Mouse (Mus musculus) T-helper 1 cell (primary cell): ENCODE measurements around the gene Ascc3.

Experiments
- in situ Hi-C: fragments of 300-600 bp; cut with MboI, MseI; formaldehyde crosslinking; loops from one replicate; pipeline ENCODE4 v1.15.1; 2025; ENCODE audit warnings: high pct_unique_total_duplicates

Ascc3 gene

DNA sequence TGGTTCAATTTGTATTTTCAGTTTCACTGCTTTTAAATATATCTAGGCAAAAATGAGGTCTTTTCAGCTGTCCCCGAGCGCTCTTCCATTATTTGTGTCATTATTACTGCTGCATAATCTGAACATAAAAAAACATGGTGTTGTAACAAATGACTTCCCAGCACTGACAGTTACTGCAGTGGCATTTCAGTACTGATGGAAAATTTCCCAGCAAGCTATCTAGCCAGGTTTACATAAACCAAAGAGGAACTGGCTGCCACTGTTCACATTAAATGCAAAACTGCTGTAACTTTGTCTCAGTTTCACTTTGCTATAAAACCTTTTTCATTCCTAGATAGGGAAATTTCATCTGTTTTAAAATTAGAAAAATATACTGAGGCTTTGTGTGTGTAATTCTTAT, 170.5 kb downstream of the Ascc3 start:
- in situ Hi-C loops: no loop called here

DNA sequence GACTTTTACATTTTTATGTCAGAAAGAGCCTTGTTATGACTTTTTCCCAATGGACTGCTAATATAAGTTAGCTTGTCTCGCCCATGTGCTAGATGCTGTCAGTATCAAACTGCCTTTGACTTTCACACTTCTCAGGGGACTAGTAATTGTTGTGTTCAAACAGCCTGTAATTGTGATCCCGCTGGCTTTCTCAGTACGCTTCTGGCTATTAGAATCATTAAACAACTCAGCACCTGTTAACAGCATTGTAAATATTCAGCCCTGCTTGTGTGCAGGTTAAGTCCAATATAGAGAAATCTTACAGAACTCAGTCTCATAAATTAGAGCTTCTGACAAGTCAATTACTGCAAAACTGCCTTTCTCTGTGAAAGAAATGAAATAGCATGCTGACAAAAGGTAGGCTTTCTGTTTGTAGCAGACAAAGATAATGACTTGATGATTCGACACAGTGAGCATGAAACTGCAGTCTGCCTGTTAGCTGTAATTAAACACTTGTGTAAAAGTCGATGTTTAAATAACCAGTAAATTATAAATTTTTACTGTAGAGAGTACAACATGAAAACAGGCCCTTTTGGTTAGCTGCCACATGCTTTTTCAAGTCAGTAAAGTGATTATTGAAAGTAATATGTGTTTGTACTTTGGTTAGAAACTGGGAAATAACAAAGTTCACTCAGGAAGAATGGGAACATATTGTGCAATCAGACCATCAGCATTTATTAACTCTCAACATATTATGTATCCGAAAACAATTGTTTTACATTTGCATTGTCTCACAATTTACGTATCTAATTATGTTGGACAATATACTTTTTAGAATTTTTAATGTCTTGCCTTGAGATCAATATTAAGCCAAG, 171.2 kb downstream of the Ascc3 start:
- in situ Hi-C loops: no loop called here

DNA sequence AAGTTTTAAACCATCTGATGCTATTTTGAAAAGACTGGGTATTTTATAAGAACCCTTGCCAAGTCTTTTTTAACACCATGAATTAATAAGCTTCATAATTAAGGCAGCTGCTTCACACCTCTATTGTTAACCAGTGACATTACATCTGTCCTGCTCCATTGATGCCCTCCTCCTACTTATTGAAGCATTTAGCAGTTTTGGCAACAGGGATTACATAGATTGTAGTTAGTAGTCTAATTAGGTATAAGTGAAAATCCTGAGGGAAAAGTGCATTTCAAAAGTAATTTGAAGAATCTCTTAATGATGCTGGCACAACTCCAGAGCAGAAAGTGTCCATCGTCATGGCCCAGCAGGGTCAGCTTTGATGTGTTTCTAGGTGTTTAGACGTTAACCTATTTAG, 180.3 kb downstream of the Ascc3 start:
- in situ Hi-C loops: no loop called here

DNA sequence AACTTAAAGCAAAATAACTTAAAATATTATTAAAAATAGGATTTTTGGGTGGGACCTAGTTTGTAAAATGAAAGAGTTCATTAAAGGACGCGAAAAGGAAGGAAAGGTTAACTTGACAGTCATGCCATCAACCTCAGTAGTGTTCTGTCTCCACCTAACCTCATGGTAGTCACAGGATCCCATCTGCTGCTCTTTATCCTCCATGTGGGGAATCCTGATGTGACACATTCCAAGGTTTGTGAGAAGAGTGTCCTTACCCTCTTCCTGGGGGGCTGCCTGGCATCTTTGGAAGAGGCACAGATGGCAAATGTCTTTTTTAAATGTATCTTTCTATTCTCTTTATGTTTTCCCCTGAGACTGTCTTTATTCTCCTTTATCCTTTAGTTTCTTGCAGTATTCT, 181.4 kb downstream of the Ascc3 start:
- in situ Hi-C loops: no loop called here

DNA sequence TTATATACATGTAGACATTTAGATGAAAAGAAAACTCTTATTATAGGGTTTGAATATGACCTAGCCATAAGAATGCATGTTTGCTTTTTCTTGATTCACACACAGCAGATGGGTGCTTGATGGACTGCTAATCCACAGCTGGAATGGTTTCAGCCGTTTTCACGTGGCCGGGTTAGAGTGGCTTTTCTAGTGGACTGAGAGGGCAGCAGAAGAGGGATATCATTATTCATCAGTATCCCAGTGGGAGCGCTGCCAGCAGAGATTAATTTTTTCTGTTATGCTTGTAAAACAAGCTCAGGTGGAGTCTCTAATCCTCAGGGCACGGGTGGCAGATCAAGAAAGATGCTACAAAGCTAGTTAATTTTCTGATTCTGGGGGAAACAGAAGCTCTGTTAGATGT, 200.4 kb downstream of the Ascc3 start:
- in situ Hi-C loops: no loop called here

DNA sequence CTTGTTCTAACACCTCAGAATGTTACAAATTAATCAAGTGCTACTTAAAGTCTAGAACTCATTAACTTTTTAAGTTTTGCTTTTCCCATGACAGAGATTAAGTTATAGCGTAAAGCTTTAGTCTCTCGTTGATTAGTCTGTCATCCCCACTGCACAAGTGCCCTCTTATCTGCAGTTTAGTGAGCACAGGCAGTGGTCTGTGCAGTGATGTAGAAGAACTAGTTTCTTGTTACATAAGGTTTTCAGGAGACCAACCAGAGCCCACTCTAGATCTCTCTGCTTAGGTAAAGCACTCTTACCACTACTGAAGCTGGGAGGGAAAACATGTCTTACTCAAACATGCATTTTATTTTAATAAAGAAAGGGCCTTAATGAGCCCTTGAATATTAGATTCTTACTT, 209.1 kb downstream of the Ascc3 start:
- in situ Hi-C loops: no loop called here

DNA sequence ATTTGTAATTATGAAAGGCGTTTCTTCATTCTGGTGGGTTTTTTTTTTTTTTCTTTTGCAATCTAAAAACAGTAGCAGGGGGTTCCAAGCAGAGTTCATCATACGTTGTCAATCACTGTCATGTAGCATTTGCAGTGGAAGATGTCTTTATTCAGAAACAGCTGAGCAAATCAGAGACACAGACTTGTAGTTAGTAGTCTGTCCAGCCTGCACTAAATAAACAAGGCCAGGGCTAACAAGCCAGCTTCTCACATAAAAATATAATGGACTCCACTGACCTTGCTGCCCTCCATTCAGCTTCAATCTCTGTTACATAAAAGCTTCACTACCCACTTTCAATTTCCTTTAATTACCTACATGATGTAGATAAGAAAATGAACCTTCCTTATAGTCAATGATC, 209.9 kb downstream of the Ascc3 start:
- in situ Hi-C loops: no loop called here

DNA sequence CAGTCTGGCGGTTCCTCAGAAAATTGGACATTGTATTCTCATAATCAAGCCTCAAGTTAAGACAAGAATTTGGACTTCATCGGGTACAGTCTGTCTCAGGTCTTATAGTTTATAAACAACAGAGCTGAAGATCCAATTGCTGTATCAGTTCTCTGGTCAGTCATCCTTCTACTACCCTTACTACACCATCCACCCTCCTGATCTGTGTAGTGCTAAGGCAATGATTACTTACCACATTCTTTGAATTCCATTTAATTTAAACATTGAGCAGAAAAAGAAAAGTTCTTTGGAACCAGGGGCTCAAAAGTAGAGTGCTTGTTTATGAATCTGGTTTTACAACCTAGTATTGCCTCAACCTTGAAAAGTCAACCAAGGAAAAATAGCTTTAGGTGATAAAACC, 213.7 kb downstream of the Ascc3 start:
- in situ Hi-C loops: no loop called here

DNA sequence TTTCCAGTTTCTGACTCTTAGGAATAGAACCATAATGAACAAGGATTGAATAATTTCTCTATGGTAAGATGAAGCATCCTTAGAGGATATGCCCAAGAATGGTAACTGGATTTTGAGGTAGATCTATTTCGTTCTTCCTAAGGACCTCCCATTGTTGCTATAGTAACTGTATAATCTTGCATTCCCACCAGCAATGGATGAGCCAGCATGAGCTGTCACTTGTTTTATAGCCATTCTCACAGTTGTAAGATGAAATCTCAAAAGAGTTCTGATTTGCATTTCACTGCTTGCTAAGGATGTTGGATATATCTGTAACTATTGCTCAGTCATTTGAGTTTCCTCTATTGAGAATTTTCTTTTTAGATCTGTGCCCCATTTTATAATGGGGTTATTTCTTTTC, 229.9 kb downstream of the Ascc3 start:
- in situ Hi-C loops: no loop called here

DNA sequence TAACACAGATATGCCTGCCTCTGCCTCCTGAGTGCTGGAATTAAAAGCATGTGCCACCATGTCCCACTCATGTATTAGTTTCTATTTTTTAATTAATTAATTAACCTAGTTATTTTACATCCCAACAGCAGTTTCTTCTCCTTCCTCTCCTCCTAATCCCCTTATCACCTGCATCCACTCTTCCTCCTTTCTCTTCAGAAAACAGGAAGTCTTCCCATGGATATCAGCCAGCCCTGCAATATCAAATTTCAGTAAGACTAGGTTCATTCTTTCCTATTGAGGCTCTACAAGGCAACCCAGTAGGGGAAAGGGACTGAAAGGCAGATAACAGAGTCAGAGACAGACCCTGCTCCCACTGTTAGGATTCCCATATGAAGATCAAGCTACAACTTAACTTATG, 234.4 kb downstream of the Ascc3 start:
- in situ Hi-C loops: no loop called here

DNA sequence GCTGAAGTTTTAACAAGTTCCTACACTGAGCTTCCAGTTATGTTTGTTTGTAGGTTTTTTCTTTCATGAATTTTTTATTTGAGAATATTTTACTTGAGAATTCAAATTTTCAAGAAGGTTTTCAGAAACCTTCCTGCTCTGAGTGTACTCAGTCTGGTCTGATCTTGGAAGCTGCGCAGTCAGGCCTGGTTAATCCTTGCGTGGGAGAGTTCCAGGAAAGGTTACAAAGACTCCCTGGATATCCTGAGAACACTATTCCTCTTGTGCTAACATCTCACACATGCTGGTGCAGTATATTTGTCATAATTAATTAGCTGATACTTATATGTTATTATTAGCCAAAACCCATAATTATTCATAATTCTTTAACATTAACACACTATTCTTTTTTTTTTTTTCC, 242.1 kb downstream of the Ascc3 start:
- in situ Hi-C loops: no loop called here

DNA sequence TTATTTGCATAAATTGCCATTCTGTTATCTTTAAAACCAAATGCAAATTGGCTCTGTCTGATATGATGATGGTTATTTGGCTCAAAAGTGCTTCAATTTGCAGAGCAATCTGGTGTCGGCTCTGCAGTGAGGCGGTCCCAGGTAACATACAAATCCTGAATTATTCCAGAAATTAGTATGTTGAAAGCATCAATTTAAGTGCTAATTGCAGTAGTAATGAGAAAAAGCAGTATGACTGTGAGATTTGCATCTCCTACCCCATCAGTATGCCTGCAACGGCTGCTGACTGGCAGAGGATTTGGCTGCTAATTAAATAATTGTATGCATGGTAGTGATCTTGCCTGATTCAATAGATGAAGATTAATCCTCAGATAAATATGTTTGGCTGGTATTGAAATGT, 250.9 kb downstream of the Ascc3 start:
- in situ Hi-C loops: no loop called here

DNA sequence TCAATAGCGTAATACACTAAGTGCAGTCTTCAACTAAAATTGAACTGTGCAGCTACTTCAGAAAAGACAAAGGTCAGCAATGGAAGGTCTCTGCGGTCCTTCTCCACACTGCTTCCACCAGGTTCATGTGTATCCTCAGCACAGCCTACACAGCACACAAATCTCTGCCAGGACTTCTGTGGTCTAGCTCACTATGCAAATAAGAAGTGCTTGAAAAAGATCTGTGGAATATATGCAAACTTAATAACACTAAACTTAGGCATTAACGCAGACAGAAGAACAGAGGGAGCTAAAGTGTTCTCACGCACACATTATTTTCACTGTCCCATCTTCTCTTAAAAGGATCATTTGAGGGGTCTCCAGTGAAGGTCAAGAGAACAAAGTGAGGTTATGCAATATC, 275.7 kb downstream of the Ascc3 start:
- in situ Hi-C loops: no loop called here

DNA sequence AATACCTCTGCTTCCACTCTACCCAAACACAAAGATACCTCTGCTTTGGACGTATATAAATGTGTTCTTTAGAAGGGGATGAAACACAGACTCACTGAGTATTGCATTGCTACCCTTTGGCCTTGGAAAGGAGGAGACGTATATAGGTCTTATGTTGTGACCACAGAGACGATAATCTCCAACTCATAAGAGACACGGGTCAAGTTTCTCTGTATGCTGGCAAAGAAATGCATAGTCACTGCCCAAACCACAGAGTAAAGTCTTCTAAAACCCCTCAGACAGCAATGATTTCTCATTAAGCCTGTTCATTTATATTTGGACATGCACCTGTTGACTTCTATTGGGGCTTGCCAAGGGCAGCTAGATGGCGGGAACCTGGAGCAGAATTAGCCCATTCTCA, 284.5 kb downstream of the Ascc3 start:
- in situ Hi-C loops: no loop called here

DNA sequence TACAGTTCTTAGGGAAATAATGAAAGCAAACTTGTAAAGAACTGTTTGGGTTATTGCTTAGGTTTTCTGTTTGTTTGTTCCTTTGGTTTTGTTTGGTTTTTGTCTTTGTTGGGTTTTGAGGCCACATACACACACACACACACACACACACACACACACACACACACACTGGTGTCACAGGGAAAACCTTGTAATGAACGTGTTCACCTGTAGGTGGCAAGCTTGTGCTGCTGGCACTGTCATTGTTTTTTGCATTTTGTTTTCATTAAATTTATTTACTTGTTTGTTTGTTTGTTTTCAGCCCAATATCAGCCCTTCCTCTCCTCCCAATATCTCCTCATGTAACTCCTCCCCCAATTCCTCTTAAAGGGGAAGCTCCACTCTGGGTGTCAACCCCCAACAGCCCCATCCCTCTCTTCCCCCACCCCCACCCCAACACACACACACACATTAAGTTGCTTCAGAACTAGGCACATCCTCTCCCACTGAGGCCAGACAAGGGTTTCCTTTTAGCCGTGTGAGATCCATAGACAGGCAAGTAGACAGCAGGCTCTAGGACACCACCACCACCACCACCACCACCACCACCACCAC, 289.1 kb downstream of the Ascc3 start:
- in situ Hi-C loops: no loop called here

DNA sequence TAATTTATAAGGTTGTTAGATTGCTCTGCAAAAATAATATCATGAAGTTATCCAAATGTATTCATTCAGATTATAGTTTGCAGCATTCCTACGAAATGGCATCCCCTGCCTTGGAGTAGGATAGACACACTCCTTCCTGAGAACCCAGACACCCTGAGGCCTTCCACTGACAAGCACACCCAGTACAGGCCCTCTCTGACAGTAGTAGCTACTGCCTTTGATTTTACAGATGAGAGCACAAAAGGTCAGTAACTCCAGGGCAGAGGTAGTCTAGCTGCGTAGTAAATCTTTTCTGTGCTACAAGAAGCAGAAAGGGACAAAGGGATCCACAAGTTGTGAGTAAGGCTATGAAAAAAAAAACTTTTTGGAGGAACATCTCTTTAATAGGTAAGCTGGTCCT, 289.9 kb downstream of the Ascc3 start:
- in situ Hi-C loops: no loop called here

DNA sequence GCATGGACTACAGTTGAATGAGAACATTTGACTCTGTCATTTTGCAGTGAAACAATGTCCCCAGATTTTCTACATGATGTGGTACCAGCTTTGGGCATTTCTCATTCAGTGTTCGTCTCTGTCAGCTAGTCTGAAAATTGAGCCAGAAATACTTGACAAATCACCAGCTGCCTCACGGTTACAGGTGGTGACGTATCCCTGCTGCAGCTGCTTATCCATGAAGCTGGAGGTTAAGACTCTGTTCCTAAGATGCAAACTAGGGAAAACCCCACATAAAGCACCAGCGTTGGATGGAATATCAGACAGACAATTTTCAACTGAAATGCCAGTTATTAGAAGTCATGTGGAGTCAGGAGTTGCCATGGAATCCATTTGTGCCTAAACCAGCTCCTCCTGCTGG, 293.8 kb downstream of the Ascc3 start:
- in situ Hi-C loops: no loop called here

DNA sequence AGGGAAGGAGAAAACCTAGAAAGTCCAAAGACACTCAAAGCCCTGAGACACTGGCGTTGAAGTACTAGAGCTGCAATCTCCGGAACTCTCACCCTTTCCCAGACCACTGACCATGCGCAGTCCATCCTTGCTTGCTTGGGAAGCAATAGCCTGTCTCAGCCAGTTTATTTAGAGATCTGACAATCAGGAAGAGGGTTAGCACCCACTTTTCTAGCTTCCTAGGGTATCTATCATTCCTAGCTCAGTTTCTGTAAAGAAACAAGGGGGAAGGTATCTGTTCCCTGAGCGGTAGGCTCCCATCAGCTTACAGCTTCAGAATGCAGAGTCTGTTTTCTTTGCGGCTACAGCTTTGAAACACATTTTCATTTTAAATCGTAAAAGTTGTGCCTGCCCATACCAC, 298.2 kb downstream of the Ascc3 start:
- in situ Hi-C loops: no loop called here

DNA sequence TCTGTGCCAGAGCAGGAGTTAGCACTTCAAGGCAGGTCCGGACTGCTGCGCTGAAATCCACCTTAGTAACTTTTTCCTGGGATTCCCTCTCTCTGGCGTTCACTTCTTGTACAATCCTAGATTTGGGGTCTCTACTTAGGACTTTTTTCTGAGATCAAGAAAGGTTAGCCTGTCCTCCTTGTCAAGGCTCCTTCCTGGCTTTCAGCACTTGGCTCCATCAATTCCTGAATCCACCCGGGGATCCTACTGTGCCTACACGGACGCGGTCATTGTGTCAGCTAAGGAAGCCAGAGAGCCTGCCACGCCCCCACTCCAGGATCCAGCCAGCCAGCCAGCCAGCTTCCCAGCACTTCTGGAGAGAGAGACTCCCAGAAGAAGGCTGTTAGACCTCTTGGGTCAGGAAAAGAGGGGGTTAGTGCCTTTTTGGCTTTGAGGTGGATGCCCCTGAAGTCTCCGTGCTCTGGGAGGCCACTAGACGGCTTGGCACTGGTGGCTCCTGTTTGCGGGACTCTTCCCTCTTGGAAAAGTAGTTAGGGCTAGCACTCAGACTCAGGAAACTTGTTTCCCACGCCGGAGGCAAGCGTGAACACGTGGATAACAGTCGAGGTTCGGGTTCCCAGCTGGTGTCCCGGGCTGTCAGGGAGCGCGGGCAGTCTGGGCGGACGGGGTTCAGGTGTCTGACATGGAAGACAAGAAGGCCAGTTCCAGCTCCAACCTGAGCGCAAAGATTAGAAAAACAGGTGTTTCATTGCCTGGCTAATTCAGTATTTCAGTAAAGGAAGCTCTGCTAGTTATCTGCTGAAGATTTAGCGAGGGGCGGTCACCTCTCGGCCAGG, 299.6 kb downstream of the Ascc3 start:
- in situ Hi-C loops: no loop called here

DNA sequence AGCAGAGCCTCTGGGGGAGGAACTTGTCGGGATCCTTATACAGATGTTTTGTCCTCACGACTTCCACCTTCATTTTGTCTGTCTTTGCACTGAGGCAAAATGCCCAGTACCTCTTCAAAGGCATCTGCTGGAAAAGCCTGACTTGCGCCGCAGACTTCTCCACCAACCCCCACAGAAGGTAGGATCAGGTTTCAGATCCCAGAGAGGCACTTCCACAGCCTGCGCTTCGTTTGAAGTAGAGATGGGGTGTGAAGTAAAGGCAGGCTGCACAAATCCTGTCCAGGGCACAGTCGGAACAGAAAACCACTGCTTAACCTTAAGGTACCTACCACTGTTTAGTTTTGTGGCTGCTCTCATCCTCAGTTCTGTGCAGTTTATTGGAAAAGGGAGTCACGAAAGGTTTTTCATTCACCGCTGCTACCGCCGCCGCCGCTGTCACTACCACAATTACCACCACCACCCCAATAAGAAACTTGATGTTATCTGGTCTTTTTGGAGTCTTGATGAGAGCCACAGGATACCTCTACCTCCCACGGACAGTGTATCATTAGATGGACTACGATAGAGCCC, 300.4 kb downstream of the Ascc3 start:
- in situ Hi-C loops: no loop called here

DNA sequence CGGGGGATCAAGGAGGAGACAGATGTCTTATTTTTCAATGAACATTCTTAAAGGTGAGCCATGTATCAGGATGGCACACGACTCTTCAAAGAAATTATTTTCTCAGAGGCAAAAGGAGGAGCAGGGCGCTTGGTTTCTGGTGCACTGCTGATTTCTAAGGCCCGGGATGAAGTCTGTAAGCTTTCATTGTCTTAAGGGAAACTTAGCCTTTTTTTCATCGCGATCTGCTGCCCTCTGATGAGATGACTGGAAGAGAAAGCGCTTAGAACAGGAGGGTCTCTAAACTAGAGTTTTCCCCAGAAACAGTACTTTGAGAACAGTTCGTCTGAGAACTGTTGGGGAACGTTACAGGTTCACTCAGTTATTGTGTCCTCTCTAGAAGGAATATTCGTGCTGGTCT, 301.1 kb downstream of the Ascc3 start:
- in situ Hi-C loops: no loop called here
